Mouse (Mus musculus): Measurements from ENCODE around the gene Wars2. TPM values are rescaled to one million over a fixed set of nuclear protein-coding genes. Genes with fewer than 3 reads are reported as not detected.

Gene Wars2
- polyA plus RNA-seq, 1 experiment from 2014 or later: 4.2 TPM

DNA sequence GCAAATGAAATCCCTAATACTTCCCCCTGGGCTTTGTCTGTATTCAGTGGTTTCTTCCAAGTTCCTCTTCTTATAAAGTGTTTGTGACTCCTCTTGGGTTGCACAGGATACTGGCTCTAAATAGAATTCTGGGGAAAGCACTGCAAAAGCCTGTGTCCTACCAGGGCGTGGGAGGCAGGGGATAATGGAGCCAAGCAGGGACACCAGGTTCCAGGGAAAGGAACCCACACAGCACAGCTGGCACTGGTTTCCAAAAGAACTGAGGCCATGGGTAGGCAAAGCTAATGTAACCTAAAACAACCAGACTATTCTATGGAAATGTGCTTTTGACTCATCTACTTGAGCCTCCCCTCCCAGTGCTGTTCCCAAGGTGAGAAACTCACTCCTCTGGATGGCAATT is 10.3 kb upstream of the Wars2 start:
- H3K36me3 ChIP-seq (ENCODE audit: insufficient read depth, low read length): no peaks in the 10 kb centered on the region
- no peak for TF ChIP-seq EP300 (IDR thresholded peaks at IDR 0.05)
- TF ChIP-seq CTCF (IDR thresholded peaks at IDR 0.05): no peak
- no peak overlapping the region for H3K27ac ChIP-seq (ENCODE audit: low read length)
- no peak for ATAC-seq
- H3K4me2 ChIP-seq (replicated peaks; ENCODE audit: low read depth, low read length): no peak overlapping the region
- WGBS: 72% methylated on average over 1 of the region's 1 CpGs
- DNase-seq (ENCODE audit: low spot score): no peak
- H3K4me3 ChIP-seq (ENCODE audit: low read depth, low read length): no peak overlapping the region
- H3K4me1 ChIP-seq (ENCODE audit: insufficient read depth, low read depth, low read length): no peaks in the 10 kb centered on the region
- no peak overlapping the region for H3K9ac ChIP-seq (replicated peaks; ENCODE audit: low read depth)
- H3K9me3 ChIP-seq (ENCODE audit: low read length): no peaks in the 10 kb centered on the region
- no peaks in the 10 kb centered on the region for H3K27me3 ChIP-seq (replicated peaks; ENCODE audit: insufficient read depth, low read length)

DNA sequence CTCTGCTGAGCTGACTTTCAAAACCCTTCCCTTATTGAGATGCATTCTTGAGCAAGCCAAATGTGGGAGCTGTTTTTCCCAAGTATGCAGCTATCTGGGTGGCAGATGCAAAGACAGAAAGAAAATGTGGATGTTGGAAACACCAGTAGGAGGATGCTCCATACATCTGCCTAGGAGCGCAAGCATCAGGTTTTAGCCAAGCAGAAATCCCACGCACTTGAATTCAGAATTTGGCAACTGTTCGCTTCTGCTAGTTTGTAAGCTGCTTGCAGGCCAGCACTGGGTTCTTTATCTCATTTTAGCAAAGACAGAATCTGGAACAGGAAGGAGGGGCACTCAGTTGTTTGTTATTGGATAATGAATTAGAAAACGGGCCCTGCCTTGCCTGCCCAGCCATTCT is 8.9 kb upstream of the Wars2 start:
- Histone ChIP-seq H3K27me3 (replicated peaks; ENCODE audit: insufficient read depth, low read length) (no peaks in the 10 kb centered on the region), H3K4me1 (ENCODE audit: insufficient read depth, low read depth, low read length) (no peaks in the 10 kb centered on the region), H3K4me3 (ENCODE audit: low read depth, low read length) (no peak overlapping the region), H3K9me3 (ENCODE audit: low read length) (no peaks in the 10 kb centered on the region), H3K36me3 (ENCODE audit: insufficient read depth, low read length) (no peaks in the 10 kb centered on the region), H3K9ac (replicated peaks; ENCODE audit: low read depth) (no peak overlapping the region), H3K4me2 (replicated peaks; ENCODE audit: low read depth, low read length) (no peak overlapping the region), H3K27ac (ENCODE audit: low read length) (no peak overlapping the region)
- 85% methylated on average over 4 of the region's 4 CpGs for WGBS
- TF ChIP-seq CTCF (IDR thresholded peaks at IDR 0.05): no peak
- TF ChIP-seq EP300 (IDR thresholded peaks at IDR 0.05): no peak
- no peak for DNase-seq (ENCODE audit: low spot score)
- ATAC-seq: no peak

DNA sequence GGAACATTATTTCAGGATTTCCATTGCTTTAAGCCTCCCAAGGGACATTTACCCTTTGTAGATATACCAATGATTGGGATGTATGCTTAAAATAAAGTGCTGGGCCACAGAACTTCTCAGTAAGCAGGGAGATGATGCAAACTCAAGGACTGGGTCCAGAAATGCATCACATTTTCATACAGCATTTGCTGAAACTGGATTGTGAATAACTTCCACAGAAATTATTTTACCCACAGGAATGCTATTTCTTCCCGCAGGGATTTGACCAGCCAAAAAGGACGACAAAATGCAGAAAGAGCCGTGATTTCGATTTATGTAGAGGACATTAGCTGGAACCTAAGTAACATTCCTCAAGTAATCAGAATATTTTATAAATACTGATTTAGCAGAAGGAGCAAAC is 7.0 kb upstream of the Wars2 start:
- H3K9ac ChIP-seq (replicated peaks; ENCODE audit: low read depth): no peak overlapping the region
- WGBS: 90% methylated on average over 4 of the region's 4 CpGs
- no peaks in the 10 kb centered on the region for H3K36me3 ChIP-seq (ENCODE audit: insufficient read depth, low read length)
- no peak overlapping the region for H3K27ac ChIP-seq (ENCODE audit: low read length)
- ATAC-seq: no peak
- no peaks in the 10 kb centered on the region for H3K4me1 ChIP-seq (ENCODE audit: insufficient read depth, low read depth, low read length)
- H3K4me3 ChIP-seq (ENCODE audit: low read depth, low read length): no peak overlapping the region
- TF ChIP-seq EP300 (IDR thresholded peaks at IDR 0.05) (no peak), CTCF (IDR thresholded peaks at IDR 0.05) (no peak)
- no peaks in the 10 kb centered on the region for H3K27me3 ChIP-seq (replicated peaks; ENCODE audit: insufficient read depth, low read length)
- H3K4me2 ChIP-seq (replicated peaks; ENCODE audit: low read depth, low read length): no peak overlapping the region
- DNase-seq (ENCODE audit: low spot score): no peak
- no peaks in the 10 kb centered on the region for H3K9me3 ChIP-seq (ENCODE audit: low read length)

DNA sequence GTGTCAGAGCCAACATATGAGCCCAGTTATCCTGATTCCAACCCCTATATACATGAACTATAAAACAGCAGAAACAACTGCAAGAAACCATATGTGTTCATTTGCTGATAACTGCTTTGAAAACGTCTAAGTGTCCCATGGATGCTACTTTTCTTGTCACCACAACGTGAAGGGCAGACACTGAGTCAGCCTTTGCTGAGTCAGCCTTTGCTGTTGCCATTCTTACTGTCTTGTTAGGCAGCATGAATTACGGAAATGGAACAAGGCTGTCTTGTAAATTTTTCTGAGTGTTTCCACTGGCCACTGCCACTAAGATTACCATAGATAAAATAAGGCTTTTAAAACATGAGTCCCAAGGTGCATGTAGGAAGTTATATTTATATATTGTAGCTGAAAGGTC is 7.0 kb downstream of the Wars2 start:
- H3K9me3 ChIP-seq (ENCODE audit: low read length): no peaks in the 10 kb centered on the region
- WGBS: 58% methylated on average over 3 of the region's 3 CpGs
- H3K4me1 ChIP-seq (ENCODE audit: insufficient read depth, low read depth, low read length): no peaks in the 10 kb centered on the region
- no peak overlapping the region for H3K27ac ChIP-seq (ENCODE audit: low read length)
- ATAC-seq: no peak
- no peak for TF ChIP-seq CTCF (IDR thresholded peaks at IDR 0.05)
- no peak for TF ChIP-seq EP300 (IDR thresholded peaks at IDR 0.05)
- H3K9ac ChIP-seq (replicated peaks; ENCODE audit: low read depth): no peak overlapping the region
- no peaks in the 10 kb centered on the region for H3K27me3 ChIP-seq (replicated peaks; ENCODE audit: insufficient read depth, low read length)
- DNase-seq (ENCODE audit: low spot score): no peak
- no peaks in the 10 kb centered on the region for H3K36me3 ChIP-seq (ENCODE audit: insufficient read depth, low read length)
- H3K4me3 ChIP-seq (ENCODE audit: low read depth, low read length): no peak overlapping the region
- no peak overlapping the region for H3K4me2 ChIP-seq (replicated peaks; ENCODE audit: low read depth, low read length)

DNA sequence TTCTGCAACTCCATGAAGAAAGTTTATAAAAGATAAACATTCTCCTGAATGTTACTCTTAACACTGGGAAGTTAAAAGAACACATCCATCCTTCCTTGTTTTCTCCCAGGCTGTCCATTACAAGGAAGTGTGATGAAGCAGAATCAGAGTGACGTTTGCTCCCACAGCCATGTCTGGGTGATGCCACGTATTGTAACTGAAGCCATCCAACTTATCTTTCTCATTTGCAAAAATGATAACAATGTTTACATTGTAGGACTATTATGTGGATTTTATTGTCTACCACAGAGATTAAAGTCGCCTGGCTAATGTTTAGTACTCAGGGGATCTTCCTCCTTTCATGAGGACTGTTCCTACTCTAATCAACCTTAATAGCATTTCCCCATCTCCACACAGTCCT is 8.2 kb downstream of the Wars2 start:
- Histone ChIP-seq H3K27ac (ENCODE audit: low read length) (no peak overlapping the region), H3K27me3 (replicated peaks; ENCODE audit: insufficient read depth, low read length) (no peaks in the 10 kb centered on the region), H3K9ac (replicated peaks; ENCODE audit: low read depth) (no peak overlapping the region), H3K4me1 (ENCODE audit: insufficient read depth, low read depth, low read length) (no peaks in the 10 kb centered on the region), H3K9me3 (ENCODE audit: low read length) (no peaks in the 10 kb centered on the region), H3K36me3 (ENCODE audit: insufficient read depth, low read length) (no peaks in the 10 kb centered on the region), H3K4me2 (replicated peaks; ENCODE audit: low read depth, low read length) (no peak overlapping the region), H3K4me3 (ENCODE audit: low read depth, low read length) (no peak overlapping the region)
- ATAC-seq (no peak), DNase-seq (ENCODE audit: low spot score) (no peak)
- TF ChIP-seq CTCF (IDR thresholded peaks at IDR 0.05) (no peak), EP300 (IDR thresholded peaks at IDR 0.05) (no peak)
- WGBS: 19% methylated on average over 3 of the region's 3 CpGs

DNA sequence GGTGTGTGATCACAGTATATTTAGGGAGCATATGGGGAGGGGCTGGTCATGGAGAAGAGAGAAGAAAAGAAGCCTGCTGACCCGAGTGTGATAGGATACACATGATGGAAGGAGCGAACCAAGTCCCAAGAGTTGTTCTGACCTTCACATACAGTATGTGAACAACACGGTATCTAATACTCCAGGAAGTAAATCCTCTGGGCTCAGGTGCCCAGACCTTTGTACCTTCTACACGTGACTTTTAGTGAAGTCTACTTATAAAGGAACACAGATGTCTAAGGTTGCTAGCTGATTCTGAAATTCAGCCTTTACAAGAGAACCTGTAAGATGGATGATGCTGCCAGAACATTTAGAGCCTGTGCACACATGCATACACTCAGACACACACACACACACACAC is 15.4 kb downstream of the Wars2 start:
- Histone ChIP-seq H3K27ac (ENCODE audit: low read length) (no peak overlapping the region), H3K4me1 (ENCODE audit: insufficient read depth, low read depth, low read length) (no peaks in the 10 kb centered on the region), H3K27me3 (replicated peaks; ENCODE audit: insufficient read depth, low read length) (no peaks in the 10 kb centered on the region), H3K9me3 (ENCODE audit: low read length) (no peaks in the 10 kb centered on the region), H3K9ac (replicated peaks; ENCODE audit: low read depth) (no peak overlapping the region), H3K4me2 (replicated peaks; ENCODE audit: low read depth, low read length) (no peak overlapping the region), H3K4me3 (ENCODE audit: low read depth, low read length) (no peak overlapping the region), H3K36me3 (ENCODE audit: insufficient read depth, low read length) (no peaks in the 10 kb centered on the region)
- DNase-seq (ENCODE audit: low spot score) (no peak), ATAC-seq (no peak)
- 82% methylated on average over 4 of the region's 4 CpGs for WGBS
- no peak for TF ChIP-seq CTCF (IDR thresholded peaks at IDR 0.05)
- no peak for TF ChIP-seq EP300 (IDR thresholded peaks at IDR 0.05)

DNA sequence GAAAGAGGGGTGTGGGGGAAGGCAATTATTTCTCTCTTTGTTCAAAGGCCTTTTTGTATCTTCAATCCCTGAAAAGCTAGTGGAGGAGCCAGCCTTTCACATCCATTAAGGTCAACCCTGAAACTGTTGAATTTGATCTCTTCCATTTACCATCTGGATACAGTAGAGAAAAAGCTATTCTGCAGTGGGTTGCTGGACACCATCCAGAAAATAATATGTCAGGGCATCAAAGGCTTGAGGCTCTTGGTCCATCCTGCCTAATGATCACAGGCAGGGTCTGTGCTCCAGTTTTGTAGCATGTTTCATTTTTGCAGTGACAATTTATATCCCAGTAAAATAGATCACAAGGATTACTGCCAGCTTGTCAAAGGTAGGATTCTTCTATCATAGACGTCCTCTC is 16.1 kb downstream of the Wars2 start:
- Histone ChIP-seq H3K4me2 (replicated peaks; ENCODE audit: low read depth, low read length) (no peak overlapping the region), H3K27me3 (replicated peaks; ENCODE audit: insufficient read depth, low read length) (no peaks in the 10 kb centered on the region), H3K4me1 (ENCODE audit: insufficient read depth, low read depth, low read length) (no peaks in the 10 kb centered on the region), H3K27ac (ENCODE audit: low read length) (no peak overlapping the region), H3K4me3 (ENCODE audit: low read depth, low read length) (no peak overlapping the region), H3K9ac (replicated peaks; ENCODE audit: low read depth) (no peak overlapping the region), H3K36me3 (ENCODE audit: insufficient read depth, low read length) (no peaks in the 10 kb centered on the region), H3K9me3 (ENCODE audit: low read length) (no peaks in the 10 kb centered on the region)
- 69% methylated on average over 1 of the region's 1 CpGs for WGBS
- ATAC-seq: no peak
- no peak for DNase-seq (ENCODE audit: low spot score)
- no peak for TF ChIP-seq EP300 (IDR thresholded peaks at IDR 0.05)

Measured in lung, postnatal 0 days (tissue).